Mouse (Mus musculus) right cerebral cortex, postnatal 36 days (tissue): ENCODE measurements around the gene Cdh23.
"Not testable (repeated sequence)": the region's sequence is repeated elsewhere in the genome, so short reads cannot be mapped to it uniquely, and the experiment has no call there.

Experiments
- DNase-seq, 2 experiments: peaks; one replicate each; pipeline ENCODE4 v3.0.0; 2022; ENCODE audit warnings: low spot score in 2 of 2, mixed read lengths in 1 of 2

The Cdh23 gene

DNA sequence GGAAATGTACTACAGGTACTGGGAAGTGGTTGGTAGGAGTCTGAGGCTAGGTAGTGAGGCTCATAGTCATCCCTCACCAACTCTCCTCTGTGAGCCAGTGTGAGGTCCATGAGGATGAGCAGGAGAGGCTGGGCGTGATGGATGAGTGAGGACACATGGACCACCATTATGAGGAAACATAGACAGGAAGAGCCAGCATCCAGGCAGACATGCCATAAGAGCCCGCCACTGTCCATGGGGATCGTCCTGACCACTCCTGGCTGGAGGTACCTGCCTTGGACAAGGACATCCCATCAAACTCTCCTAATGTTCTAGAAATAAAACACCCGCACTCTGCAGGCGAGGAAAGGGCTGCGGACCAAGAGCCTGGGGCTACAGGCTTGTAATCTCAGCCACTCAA is at the start of gene Cdh23:
Gene Cdh23 (minus strand): TSS at position 101 of the 400 bp plus-strand sequence.
- no peak for DNase-seq

DNA sequence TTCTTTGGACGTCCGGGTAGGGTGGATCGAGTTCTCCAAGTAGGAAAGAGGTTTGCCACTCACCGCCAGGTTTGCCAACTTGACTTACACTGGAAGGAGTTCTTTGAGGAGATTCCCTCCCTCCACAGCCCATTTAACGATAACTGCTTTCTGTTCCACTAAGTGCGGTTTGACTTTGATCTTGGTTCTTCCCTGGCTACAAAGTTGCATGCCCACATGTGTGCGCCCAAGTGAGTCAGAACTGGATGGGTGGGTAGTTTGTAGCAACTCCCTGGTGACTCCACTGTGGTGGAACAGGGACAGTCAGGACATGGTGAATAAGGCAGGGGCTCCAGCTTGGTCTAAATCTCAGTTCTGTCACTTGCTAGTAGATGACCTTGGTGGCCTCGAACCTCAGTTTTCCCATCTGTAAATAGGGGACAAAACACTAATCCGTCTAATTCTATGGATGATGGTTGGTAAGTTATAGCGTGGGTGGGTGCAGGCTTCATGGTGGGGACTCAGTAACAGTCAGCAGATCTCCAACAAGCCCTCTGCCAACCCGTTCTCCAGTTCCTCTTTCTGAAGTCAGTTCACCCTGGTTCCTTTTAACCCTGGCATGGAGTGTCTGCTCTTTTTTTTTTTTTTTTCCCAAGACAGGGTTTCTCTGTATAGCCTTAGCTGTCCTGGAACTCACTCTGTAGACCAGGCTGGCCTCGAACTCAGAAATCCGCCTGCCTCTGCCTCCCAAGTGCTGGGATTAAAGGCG is 48.4 kb upstream of the Cdh23 start:
- DNase-seq: no peak

DNA sequence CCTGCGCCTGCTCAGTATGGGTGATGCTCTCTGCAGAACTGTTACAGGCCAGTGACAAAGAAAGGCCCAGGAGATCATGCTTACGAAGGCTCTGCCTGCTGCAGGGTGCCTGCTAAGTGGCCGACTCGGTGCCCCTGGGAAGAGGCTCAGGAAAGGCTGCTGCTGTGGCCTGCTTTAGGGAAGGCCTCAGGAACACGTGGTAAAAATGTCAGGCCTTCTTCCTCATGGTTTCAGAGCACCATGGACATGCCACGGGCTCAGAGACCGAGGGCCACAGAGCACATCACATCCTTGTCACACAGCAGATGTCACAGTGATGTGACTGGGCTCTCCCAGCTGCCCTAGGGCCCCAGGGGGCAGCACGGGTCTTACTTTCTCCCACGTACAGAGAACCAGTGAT is 47.4 kb upstream of the Cdh23 start:
- no peak for DNase-seq

DNA sequence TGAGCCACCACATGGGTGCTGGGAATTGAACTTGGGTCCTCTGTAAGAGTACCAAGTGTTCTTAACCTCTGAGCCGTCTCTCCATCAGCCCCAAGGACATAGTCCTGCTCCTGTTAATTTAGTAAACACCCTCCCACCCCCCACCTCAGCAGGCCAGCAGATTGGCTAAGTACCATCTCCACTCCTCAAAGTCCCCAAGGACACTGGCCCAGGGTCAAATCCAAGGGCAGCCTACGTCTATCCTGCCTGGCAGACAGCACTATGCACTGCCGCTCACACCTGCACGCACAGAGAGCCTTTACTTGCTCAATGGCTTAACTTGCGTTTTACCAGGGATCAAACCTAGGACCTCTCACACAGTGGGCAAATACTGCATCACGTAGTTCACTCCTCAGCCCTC is 46.7 kb upstream of the Cdh23 start:
- DNase-seq: no peak

DNA sequence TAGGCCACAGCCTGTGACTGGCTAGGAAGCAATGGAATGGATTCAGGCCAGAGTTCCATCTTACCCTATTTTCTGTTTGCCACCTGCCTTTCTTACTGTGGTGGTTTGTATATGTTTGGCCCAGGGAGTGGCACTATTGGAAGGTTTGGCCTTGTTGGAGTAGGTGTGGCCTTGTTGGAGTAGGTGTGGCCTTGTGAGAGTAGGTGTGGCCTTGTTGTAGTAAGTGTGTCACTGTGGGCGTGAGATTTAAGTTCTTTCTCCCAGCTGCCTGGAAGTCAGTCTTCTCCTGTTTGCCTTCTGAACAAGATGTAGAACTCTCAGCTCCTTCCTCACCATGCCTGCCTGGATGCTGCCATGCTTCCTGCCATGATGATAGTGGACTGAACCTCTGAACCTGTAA is 46.0 kb upstream of the Cdh23 start:
- DNase-seq: not testable (repeated sequence)

DNA sequence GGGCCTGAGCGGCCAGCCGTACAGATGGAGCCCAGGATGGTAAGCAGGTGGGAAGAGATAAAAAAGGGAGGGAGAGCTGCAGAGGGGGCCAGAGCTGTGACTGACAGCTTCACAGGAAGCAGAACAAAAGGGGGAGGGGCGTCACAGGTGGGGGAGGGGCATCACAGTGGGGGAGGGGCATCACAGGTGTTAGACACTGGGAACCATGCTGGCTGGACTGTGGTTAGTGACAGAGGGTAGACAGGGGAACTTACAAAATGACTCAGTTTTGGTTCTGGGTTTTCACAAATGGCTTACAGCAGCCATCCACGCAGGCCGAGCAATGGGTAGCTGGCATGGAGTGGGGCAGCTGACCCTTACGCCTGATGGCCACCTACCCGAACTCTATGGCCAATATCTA is 45.1 kb upstream of the Cdh23 start:
- no peak for DNase-seq

DNA sequence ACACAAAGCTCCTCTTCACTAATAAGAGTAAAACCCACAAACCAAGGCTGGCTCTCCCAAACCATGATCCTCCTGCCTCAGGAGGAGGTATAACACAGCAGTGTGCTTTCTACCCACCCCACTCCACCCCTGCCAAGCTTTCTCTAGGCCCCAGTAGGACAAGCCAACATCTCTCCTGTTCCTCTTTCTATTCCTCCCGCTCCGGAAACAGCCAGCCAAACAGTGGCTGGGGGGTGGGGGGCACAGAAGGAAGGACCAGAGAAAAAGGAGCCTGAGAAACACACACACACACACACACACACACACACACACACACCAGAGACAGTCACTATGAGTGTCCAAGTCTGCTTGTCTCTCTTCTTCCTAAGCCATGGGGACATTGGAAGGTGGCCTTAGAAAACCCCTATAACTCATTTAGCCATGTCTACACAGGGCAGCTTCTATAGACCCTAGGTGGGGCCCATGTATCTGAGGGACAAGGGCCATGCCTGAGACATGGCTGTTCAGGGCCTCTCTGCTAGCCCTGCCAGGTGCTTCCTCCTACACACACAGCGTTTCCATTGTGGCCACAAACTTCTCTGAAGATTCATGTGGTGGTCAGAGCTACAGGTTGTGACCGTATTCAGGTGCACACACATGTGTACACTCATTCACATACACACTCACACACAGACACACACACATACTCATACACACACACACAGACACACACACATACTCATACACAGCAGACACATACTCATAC is 43.5 kb upstream of the Cdh23 start:
- no peak for DNase-seq

DNA sequence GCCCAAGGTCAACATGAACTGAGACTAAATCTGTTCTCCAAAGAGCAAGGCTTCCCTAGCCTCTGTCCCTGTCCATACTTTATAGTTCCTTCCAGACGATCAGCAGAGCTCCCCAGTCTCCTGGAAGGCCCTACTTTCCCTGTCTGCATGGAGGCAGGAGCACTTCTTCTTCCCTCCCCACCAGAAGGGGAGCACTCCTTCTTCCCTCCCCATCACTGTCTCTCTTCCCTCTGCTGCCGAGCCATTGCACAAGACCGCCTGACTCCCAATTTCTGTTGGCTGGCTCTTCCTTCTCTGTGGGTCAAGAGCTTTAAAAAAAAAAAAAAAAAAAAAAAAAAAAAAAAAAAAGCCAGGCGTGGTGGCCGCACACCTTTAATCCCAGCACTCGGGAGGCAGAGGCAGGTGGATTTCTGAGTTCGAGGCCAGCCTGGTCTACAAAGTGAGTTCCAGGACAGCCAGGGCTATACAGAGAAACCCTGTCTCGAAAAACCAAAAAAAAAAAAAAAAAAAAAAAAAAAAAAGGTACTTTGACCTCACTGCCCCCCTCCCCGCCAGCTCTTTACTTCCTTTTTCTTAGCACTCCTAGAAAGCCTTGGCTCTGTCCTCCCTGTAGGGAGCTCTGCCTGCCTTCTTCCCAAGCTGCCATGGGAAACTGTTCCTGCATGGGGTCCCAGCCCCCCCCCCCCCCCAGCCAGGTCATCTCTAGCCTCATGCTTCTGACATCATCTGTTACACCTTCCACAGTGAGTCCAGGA is 41.8 kb upstream of the Cdh23 start:
- no peak for DNase-seq

DNA sequence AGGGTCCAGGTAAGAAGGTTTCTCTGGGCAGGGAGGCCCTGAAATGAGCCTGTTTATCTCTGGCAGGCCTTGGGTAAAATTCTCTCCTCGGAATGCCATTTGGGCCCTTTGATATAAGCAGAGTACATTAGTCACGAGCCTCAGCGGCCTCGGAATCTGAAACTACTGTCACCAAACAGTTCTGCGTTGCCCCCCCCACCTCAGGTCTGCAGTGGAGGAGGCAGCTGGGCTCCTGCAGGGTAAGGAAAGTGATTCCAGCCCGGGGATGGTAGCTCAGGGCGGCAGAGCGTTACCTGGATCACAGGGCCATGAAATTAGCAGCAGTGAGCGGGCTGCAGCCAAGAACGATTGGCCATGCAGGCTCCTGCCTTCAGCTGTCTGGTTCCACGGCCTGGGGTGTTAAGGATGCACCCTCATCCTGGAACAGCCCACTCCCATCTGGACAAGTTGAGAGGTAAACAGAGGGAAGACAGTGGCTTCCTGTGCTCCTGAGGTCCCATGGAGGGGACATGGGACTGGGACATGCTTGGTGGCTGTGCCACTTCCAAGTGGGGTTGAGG is 41.0 kb upstream of the Cdh23 start:
- DNase-seq: no peak

DNA sequence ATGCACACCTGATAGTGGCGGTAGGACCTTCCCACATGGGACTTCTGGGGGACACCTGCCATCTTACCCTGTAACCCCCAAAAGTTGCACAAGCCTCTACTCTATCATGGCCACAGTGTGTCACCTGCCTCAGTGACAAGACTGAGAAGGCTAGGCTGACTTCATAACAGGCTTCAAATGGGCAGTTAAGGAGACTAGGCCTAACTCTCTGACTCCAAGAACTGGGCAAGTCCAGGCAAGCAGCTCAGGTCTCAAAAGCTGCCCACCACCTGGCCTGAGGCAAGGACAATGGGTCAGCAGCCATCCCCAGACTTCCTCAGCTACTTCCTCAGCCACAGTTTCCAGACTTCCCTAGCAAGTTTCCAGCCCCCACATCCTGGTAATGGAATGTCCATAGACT is 39.4 kb upstream of the Cdh23 start:
- DNase-seq: no peak

DNA sequence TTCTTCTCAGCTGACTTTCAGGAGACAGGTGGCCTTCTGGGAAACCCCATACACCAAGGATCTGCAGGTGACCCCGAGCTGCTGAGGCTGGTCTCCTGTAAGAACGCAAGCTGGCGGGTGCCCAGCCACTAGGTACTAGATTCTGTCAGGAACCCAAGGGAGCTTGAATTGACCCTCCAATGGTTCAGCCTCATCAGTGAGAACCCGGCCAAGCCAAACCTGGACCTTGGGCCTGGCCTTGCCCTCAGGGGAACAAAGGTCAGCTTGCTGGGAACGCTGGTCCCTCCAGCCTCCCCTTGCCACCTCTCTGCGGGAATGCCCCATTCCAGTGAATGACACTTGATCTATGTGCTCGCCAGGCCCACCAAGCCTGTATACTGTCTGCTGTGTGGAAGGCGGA is 37.2 kb upstream of the Cdh23 start:
- DNase-seq: no peak

DNA sequence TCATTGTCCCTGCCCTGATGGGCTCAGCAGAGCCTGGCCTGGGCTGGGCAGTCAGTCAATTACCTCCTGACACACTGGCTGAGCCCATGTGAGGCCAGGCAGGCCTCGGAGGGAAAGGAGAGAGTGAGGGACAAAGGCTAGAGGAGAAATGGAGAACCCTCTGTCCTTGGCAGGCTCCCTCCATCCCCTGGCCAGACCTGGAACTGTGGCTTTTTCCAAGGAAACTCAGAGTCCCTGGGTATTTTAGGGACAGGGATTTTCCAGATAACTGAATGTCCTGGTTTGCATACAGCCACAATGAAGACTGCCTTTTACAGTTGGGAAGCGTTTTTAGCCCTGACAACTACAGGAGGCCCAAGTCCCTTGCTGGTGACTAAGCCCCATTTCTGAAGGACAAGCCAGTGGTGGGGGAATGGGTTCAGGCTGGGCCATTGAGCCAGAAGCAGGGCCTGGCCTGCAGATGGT is 36.1 kb upstream of the Cdh23 start:
- DNase-seq: peak; percentile 13 to 19

DNA sequence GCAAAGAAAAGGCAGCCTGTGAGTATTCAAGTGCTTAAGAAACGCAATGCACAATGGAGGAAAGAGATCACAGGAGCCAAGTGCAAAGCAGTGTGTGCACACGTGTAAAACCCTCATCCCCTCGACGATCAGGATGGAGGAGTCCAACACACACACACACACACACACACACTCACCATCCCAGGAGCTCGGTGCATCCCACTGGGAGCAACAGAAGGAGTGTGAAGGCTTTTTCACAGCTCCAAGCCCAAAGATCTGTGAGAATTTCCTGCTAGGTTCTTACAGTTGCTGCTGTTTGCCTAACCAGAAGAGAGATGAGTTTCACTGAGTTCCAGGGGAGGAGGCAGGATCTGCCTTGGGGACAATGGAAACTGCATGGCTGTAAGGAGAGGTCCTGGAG is 35.5 kb upstream of the Cdh23 start:
- no peak for DNase-seq

DNA sequence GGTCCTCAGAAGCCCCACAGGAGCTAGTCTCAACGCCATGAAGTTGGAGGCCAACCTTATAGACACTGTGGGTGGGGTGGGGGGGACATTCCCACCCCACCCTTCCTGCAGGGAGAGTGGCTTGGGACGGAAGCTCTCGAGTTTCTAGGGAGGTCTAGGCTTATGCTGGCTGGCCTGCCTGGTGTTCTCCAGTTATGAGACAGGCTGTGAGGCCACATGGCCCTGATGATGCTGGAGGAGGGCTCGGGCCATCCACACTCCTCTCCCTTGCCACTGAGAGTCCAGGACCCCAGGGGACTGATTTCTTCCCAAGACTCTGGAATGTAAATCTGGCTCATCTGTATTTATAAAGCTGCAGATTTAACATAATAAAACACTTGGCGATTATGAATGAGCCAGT is 31.0 kb upstream of the Cdh23 start:
- DNase-seq: no peak

DNA sequence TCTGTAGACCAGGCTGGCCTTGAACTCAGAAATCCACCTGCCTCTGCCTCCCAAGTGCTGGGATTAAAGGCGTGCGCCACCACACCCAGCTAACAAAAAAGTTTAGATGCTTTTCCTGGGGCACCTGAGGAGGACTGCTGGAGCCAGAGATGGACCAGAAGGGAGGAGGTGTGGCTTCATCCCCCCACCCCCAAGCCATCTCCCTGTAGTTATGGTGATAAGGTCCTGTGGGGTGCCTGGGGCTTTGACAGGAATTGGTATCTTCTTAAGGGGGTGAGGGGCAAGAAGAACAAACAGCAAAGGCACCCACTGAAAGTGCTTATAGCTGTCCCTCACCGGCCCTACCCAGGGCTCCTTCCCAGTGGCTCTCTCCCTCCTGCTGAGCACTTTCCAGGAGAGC is 30.6 kb upstream of the Cdh23 start:
- no peak for DNase-seq

DNA sequence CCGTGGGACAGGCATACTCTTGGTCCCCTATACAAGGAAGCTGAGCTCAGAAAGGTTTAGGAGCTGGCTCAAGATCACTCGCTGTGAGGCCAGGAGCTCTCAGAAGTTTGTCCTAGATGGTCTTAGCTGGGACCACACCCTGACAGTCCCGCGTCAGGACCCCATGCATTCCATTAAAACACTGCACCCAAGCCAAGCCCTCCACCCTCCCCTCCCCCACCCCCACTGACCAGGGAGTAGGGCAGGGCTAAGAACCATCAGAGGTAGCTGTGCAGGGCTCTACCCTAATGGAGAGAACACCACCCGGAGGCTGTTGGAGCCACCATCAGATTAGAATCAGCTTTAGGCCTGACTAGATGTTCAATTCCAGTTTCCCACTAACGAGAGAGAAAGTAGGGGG is 28.2 kb upstream of the Cdh23 start:
- DNase-seq: no peak

DNA sequence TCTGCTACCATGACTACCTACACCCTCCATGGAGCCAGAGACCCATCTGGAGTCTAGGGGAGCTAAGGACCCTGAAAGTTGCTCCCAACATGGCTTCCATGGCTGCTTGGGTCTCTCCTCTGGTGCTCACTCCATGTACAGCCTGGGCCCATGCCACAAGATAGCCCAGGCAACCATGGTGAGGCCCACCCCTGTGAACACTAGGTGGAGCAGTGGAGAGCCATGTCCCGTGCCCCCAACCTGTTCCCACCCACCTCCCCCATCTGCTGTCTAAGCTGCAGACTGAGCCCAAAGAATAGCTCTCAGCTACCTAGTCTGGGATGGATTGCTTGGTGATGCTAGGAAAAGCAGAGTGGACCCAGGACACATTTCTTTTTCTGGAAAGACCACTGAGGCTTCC is 27.1 kb upstream of the Cdh23 start:
- no peak for DNase-seq

DNA sequence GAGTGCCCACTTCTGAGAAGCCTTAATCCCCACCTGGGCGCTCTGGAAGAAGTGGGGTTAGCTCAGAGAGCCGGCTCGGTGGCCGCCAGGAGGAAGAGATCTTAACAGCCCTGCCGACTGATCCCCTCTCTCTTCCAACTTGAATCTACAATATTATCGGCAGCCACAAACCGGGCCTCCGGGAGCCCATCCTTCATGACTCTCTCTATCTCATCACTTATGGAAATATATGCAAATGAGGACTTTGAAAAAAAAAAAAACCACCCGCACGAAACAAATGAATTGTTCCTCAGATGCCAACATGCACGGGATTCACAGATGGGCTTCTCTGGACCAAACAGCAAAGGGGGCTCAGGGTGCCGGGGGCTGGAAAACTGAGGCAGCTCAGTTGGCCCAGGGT is 25.4 kb upstream of the Cdh23 start:
- no peak for DNase-seq

DNA sequence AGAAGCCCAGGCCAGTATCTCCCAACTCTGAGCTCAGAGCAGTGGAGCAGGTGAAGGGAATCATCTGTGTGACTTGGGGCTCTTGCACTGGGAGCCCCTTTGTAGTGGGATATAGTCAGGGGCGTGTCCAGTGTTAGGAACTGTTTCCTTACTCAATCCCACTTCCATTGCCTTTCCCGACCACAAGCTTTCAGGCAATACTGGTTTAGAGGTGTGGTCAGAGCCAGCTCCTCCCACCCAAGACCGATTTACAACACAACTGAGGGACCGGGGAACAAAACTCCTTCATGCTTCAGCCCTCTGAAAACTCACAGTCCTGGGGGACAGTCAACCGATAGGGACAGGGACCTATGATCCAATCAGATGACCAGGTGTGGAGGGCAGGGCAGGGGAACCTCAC is 24.2 kb upstream of the Cdh23 start:
- DNase-seq: no peak

DNA sequence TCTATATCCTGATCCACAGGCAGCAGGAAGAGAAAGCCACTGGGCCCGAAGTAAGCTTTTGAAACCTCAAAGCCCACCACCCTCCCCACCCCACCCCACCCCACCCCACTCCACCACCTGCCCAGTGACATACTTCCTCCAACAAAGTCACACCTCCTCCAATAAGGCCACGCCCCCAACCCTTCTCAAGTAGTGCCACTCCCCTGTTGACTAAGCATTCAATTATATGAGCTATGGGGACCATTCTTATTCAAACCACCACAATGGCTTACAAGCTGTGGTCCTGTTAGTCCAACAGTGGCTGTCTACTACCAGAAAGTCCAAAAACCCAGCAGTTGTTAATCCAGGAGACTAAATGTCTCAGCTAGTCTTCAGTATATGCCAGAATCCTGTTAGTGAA is 22.2 kb upstream of the Cdh23 start:
- DNase-seq: no peak

DNA sequence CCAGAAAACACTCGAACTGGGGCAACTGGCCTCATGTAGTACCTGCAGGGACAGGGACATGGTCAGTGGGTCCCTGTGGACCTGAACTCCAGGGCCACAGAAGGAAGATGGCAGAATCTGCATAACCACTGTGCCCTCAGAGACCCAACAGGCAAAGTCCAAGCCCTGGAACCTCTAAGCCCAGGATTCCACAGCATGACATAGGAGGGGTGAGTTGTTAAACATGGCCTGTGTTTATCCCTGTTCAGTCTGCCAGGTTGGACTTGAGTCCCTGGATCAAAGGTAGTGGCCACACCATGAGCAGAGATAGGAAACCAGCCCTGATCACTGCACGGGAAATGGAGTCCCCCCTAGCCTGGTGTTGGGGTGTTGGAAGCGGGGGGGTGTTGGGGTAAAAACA is 20.2 kb upstream of the Cdh23 start:
- no peak for DNase-seq

DNA sequence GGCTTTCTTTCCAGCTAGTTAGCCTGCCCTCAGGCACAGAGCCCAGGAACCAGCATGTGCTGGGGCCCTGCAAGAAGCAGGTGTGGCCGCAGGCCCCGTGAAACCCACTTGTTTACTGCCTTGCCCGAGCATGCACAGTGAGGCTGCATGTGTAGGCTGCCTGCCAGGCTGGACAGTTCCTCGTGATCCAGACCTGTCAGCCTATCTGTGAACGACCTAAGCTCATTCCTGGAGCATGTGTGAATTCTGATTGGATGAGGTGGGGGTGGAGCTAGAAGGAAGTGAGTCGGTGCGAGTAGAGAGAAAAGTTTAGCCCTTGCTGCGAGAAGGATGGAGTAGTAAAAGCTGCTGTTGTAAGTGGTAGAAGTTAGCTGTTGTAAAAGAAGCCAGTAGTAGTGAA is 16.0 kb upstream of the Cdh23 start:
- not testable (repeated sequence) for DNase-seq
